Mouse (Mus musculus) heart, embryonic 13.5 days (tissue): ENCODE measurements at regions not wholly inside any gene's neighbourhood (a gene's known extent, or its start where the extent isn't known, plus 50 kb on each side); places are given as distances from the start of the nearest gene placed in this dataset.

Experiments used
- ATAC-seq: fragments of 200-750 bp; cut with Nextera tagmentation; 2 replicates; pipeline ENCODE4 v1.8.0; 2017; ENCODE audit warnings: moderate TSS enrichment; ENCODE audit not compliant: insufficient number of reproducible peaks, low FRiP score, low TSS enrichment; ENCODE audit errors: extremely low read depth
- H3K27ac ChIP-seq: fragments of 300-500 bp; sonication (generic); replicated peaks from 2 replicates; pipeline ENCODE4 v1.5.1; 2015; ENCODE audit warnings: moderate library complexity, mild to moderate bottlenecking, inconsistent platforms
- H3K27me3 ChIP-seq: fragments of 300-500 bp; sonication (generic); replicated peaks from 2 replicates; pipeline ENCODE4 v1.6.1; 2015; ENCODE audit warnings: mild to moderate bottlenecking, inconsistent platforms
- H3K36me3 ChIP-seq: fragments of 300-500 bp; sonication (generic); 2 replicates; pipeline ENCODE4 v1.6.1; 2015; ENCODE audit warnings: mild to moderate bottlenecking, inconsistent platforms
- H3K4me1 ChIP-seq: fragments of 300-500 bp; sonication (generic); 2 replicates; pipeline ENCODE4 v1.6.1; 2015; ENCODE audit warnings: inconsistent platforms
- H3K4me2 ChIP-seq: fragments of 300-500 bp; sonication (generic); 2 replicates; pipeline ENCODE4 v1.6.1; 2015; ENCODE audit warnings: inconsistent platforms, mild to moderate bottlenecking, moderate library complexity
- H3K4me3 ChIP-seq: fragments of 300-500 bp; sonication (generic); 2 replicates; pipeline ENCODE4 v1.5.1; 2015; ENCODE audit warnings: moderate library complexity, mild to moderate bottlenecking, inconsistent platforms
- H3K9ac ChIP-seq: fragments of 300-500 bp; sonication (generic); 2 replicates; pipeline ENCODE4 v1.6.1; 2015; ENCODE audit warnings: inconsistent platforms, mild to moderate bottlenecking, moderate library complexity
- H3K9me3 ChIP-seq: fragments of 300-500 bp; sonication (generic); 2 replicates; pipeline ENCODE4 v1.6.1; 2016; ENCODE audit warnings: inconsistent platforms
- WGBS: fragments of 180-500 bp; shearing (Covaris S2); methylation state at CpG from one replicate; pipeline ENCODE4 v1.1.7; 2015; ENCODE audit warnings: mixed read lengths; 5-methylcytosine and 5-hydroxymethylcytosine counted together

- no peak overlapping the region for H3K4me3 ChIP-seq
- no peak overlapping the region for H3K27ac ChIP-seq
- no peaks in the 10 kb centered on the region for H3K27me3 ChIP-seq
- 78% methylated on average over 5 of the region's 5 CpGs for WGBS
- H3K9ac ChIP-seq: no peak overlapping the region
- no peaks in the 10 kb centered on the region for H3K36me3 ChIP-seq
- no peaks in the 10 kb centered on the region for H3K4me1 ChIP-seq
- ATAC-seq: no peak
- no peaks in the 10 kb centered on the region for H3K9me3 ChIP-seq
- no peak overlapping the region for H3K4me2 ChIP-seq
Observed at GRCm38 (mm10) chr9:101411532-101411880, 159.9 kb upstream of the Ppp2r3a start.

- H3K4me1 ChIP-seq: no peaks in the 10 kb centered on the region
- WGBS: 67% methylated on average over 21 of the region's 21 CpGs
- no peak overlapping the region for H3K4me2 ChIP-seq
- no peaks in the 10 kb centered on the region for H3K36me3 ChIP-seq
- ATAC-seq: no peak
- H3K27me3 ChIP-seq: no peaks in the 10 kb centered on the region
- H3K9me3 ChIP-seq: no peaks in the 10 kb centered on the region
- no peak overlapping the region for H3K9ac ChIP-seq
- no peak overlapping the region for H3K4me3 ChIP-seq
- H3K27ac ChIP-seq: no peak overlapping the region
Observed at GRCm38 (mm10) chr9:101410783-101411531, 159.4 kb upstream of the Ppp2r3a start.

GRCm38 (mm10) chr9:101410348-101410747, 158.8 kb upstream of the Ppp2r3a start:
- Histone ChIP-seq H3K4me3 (no peak overlapping the region), H3K9me3 (no peaks in the 10 kb centered on the region), H3K27me3 (no peaks in the 10 kb centered on the region), H3K4me2 (no peak overlapping the region), H3K36me3 (no peaks in the 10 kb centered on the region), H3K4me1 (no peaks in the 10 kb centered on the region), H3K9ac (no peak overlapping the region), H3K27ac (no peak overlapping the region)
- WGBS: 75% methylated on average over 3 of the region's 3 CpGs
- no peak for ATAC-seq

- H3K9me3 ChIP-seq: no peaks in the 10 kb centered on the region
- 61% methylated on average over 1 of the region's 1 CpGs for WGBS
- no peak for ATAC-seq
- no peak overlapping the region for H3K4me3 ChIP-seq
- no peak overlapping the region for H3K27ac ChIP-seq
- no peaks in the 10 kb centered on the region for H3K27me3 ChIP-seq
- peaks cover 12% of the 10 kb centered on the region for H3K4me1 ChIP-seq
- H3K9ac ChIP-seq: no peak overlapping the region
- no peak overlapping the region for H3K4me2 ChIP-seq
- H3K36me3 ChIP-seq: no peaks in the 10 kb centered on the region
Observed at GRCm38 (mm10) chr9:101408116-101408515, 156.5 kb upstream of the Ppp2r3a start.

GRCm38 (mm10) chr9:101407141-101407540, 155.5 kb upstream of the Ppp2r3a start:
- H3K27me3 ChIP-seq: no peaks in the 10 kb centered on the region
- no peak overlapping the region for H3K4me2 ChIP-seq
- H3K4me3 ChIP-seq: no peak overlapping the region
- H3K36me3 ChIP-seq: no peaks in the 10 kb centered on the region
- H3K4me1 ChIP-seq: peaks cover 12% of the 10 kb centered on the region
- H3K9me3 ChIP-seq: no peaks in the 10 kb centered on the region
- WGBS: 68% methylated on average over 5 of the region's 5 CpGs
- ATAC-seq: no peak
- no peak overlapping the region for H3K9ac ChIP-seq
- no peak overlapping the region for H3K27ac ChIP-seq

- H3K9ac ChIP-seq: no peak overlapping the region
- no peak for ATAC-seq
- H3K4me3 ChIP-seq: no peak overlapping the region
- 38% methylated on average over 13 of the region's 13 CpGs for WGBS
- no peaks in the 10 kb centered on the region for H3K36me3 ChIP-seq
- H3K27me3 ChIP-seq: no peaks in the 10 kb centered on the region
- H3K4me1 ChIP-seq: peaks cover 24% of the 10 kb centered on the region
- H3K4me2 ChIP-seq: no peak overlapping the region
- H3K9me3 ChIP-seq: no peaks in the 10 kb centered on the region
- no peak overlapping the region for H3K27ac ChIP-seq
Observed at GRCm38 (mm10) chr9:101404441-101405081, 153.0 kb upstream of the Ppp2r3a start.

- H3K9ac ChIP-seq: no peak overlapping the region
- no peaks in the 10 kb centered on the region for H3K36me3 ChIP-seq
- H3K4me1 ChIP-seq: peaks cover 25% of the 10 kb centered on the region
- ATAC-seq: no peak
- no peaks in the 10 kb centered on the region for H3K27me3 ChIP-seq
- WGBS: 69% methylated on average over 3 of the region's 3 CpGs
- no peak overlapping the region for H3K4me2 ChIP-seq
- H3K27ac ChIP-seq: no peak overlapping the region
- H3K4me3 ChIP-seq: no peak overlapping the region
- H3K9me3 ChIP-seq: no peaks in the 10 kb centered on the region
Observed at GRCm38 (mm10) chr9:101404034-101404433, 152.4 kb upstream of the Ppp2r3a start.

- no peak for ATAC-seq
- 84% methylated on average over 9 of the region's 9 CpGs for WGBS
- H3K36me3 ChIP-seq: no peaks in the 10 kb centered on the region
- no peak overlapping the region for H3K9ac ChIP-seq
- H3K4me2 ChIP-seq: no peak overlapping the region
- no peak overlapping the region for H3K27ac ChIP-seq
- peaks cover 25% of the 10 kb centered on the region for H3K4me1 ChIP-seq
- H3K4me3 ChIP-seq: no peak overlapping the region
- no peaks in the 10 kb centered on the region for H3K9me3 ChIP-seq
- H3K27me3 ChIP-seq: no peaks in the 10 kb centered on the region
Observed at GRCm38 (mm10) chr9:101402544-101403194, 151.1 kb upstream of the Ppp2r3a start.

GRCm38 (mm10) chr9:101401416-101401815, 149.8 kb upstream of the Ppp2r3a start:
- ATAC-seq: no peak
- Histone ChIP-seq H3K4me1 (peaks cover 25% of the 10 kb centered on the region), H3K27ac (no peak overlapping the region), H3K4me3 (no peak overlapping the region), H3K36me3 (no peaks in the 10 kb centered on the region), H3K9ac (no peak overlapping the region), H3K4me2 (0 out of 2 replicates have a peak overlapping the region, but pooled peaks have one; percentile 21), H3K9me3 (no peaks in the 10 kb centered on the region), H3K27me3 (no peaks in the 10 kb centered on the region)
- WGBS: 41% methylated on average over 9 of the region's 9 CpGs

- Histone ChIP-seq H3K9me3 (no peaks in the 10 kb centered on the region), H3K27me3 (no peaks in the 10 kb centered on the region), H3K27ac (no peak overlapping the region), H3K4me3 (no peak overlapping the region), H3K9ac (no peak overlapping the region), H3K36me3 (no peaks in the 10 kb centered on the region), H3K4me1 (peaks cover 13% of the 10 kb centered on the region), H3K4me2 (no peak overlapping the region)
- 73% methylated on average over 3 of the region's 3 CpGs for WGBS
- ATAC-seq: no peak
Observed at GRCm38 (mm10) chr9:101398858-101399257, 147.3 kb upstream of the Ppp2r3a start.

- peaks cover 13% of the 10 kb centered on the region for H3K4me1 ChIP-seq
- no peaks in the 10 kb centered on the region for H3K9me3 ChIP-seq
- H3K27me3 ChIP-seq: no peaks in the 10 kb centered on the region
- no peak overlapping the region for H3K9ac ChIP-seq
- no peak overlapping the region for H3K4me3 ChIP-seq
- no peak overlapping the region for H3K4me2 ChIP-seq
- 12% methylated on average over 2 of the region's 2 CpGs for WGBS
- no peak for ATAC-seq
- no peaks in the 10 kb centered on the region for H3K36me3 ChIP-seq
- no peak overlapping the region; the same call in 1 of the 2 replicates for H3K27ac ChIP-seq
Observed at GRCm38 (mm10) chr9:101369380-101369779, 117.8 kb upstream of the Ppp2r3a start.
